Mouse (Mus musculus): ENCODE measurements around the gene Nup85.

Gene Nup85

GRCm38 (mm10) chr11:115614346-115615107 is 50.3 kb downstream of the Nup85 start:
- no peak for DNase-seq

GRCm38 (mm10) chr11:115615108-115615825 is 51.0 kb downstream of the Nup85 start:
- no peak for DNase-seq

GRCm38 (mm10) chr11:115615875-115616274 is 51.6 kb downstream of the Nup85 start:
- DNase-seq: no peak

- DNase-seq: no peak
These were observed 52.1 kb downstream of the Nup85 start for GRCm38 (mm10) chr11:115616371-115616770.

GRCm38 (mm10) chr11:115616893-115617292 is 52.7 kb downstream of the Nup85 start:
- no peak for DNase-seq

- DNase-seq: no peak
These were observed 53.8 kb downstream of the Nup85 start for GRCm38 (mm10) chr11:115618001-115618400.

GRCm38 (mm10) chr11:115618732-115619516 is 54.7 kb downstream of the Nup85 start:
- no peak for DNase-seq

GRCm38 (mm10) chr11:115619949-115620348 is 55.7 kb downstream of the Nup85 start:
- DNase-seq: no peak

- no peak for DNase-seq
These were observed 59.3 kb downstream of the Nup85 start for GRCm38 (mm10) chr11:115623487-115624070.

GRCm38 (mm10) chr11:115625877-115626276 is 61.6 kb downstream of the Nup85 start:
- no peak for DNase-seq

- no peak for DNase-seq
These were observed 62.8 kb downstream of the Nup85 start for GRCm38 (mm10) chr11:115626824-115627616.

- DNase-seq: peak; percentile 100
These were observed 63.7 kb downstream of the Nup85 start, which contains the start of gene Slc25a19 for GRCm38 (mm10) chr11:115627705-115628464. Gene Slc25a19 (minus strand): TSS chr11:115628295.

GRCm38 (mm10) chr11:115628465-115629101 is 64.3 kb downstream of the Nup85 start:
- DNase-seq: no peak

GRCm38 (mm10) chr11:115629734-115630531 is 65.7 kb downstream of the Nup85 start:
- DNase-seq: no peak

- no peak for DNase-seq
These were observed 66.6 kb downstream of the Nup85 start for GRCm38 (mm10) chr11:115630532-115631504.

GRCm38 (mm10) chr11:115631505-115631890 is 67.3 kb downstream of the Nup85 start:
- no peak for DNase-seq

- DNase-seq: no peak
These were observed 68.0 kb downstream of the Nup85 start for GRCm38 (mm10) chr11:115632247-115632646.

- DNase-seq: no peak
These were observed 68.6 kb downstream of the Nup85 start for GRCm38 (mm10) chr11:115632862-115633261.
